Mouse (Mus musculus) cerebellum, postnatal 14 days (tissue): ENCODE measurements around the gene Btbd17.
A peak's percentile ranks its signal among the peaks of the same experiment; 100 is the strongest.

Source experiments
- DNase-seq, 2 experiments: peaks; one replicate each; pipeline ENCODE4 v3.0.0; 2021; ENCODE audit warnings: mixed read lengths in 2 of 2

Gene Btbd17

GRCm38 (mm10) chr11:114802540-114803267 is 7.0 kb upstream of the Btbd17 start:
- no peak for DNase-seq

GRCm38 (mm10) chr11:114801906-114802305 is 6.2 kb upstream of the Btbd17 start:
- DNase-seq: peak in 1 of 2 experiments; percentile 54

GRCm38 (mm10) chr11:114798624-114799023 is 2.9 kb upstream of the Btbd17 start, which contains the start of gene Gpr142:
Gene Gpr142, plus strand, starts transcription at chr11:114798924.
- no peak for DNase-seq

GRCm38 (mm10) chr11:114797981-114798380 is 2.2 kb upstream of the Btbd17 start:
- DNase-seq: no peak

- DNase-seq: no peak
Measured at GRCm38 (mm10) chr11:114797176-114797575, 1.4 kb upstream of the Btbd17 start.

GRCm38 (mm10) chr11:114795231-114795746 is 456 bp downstream of the Btbd17 start:
- DNase-seq: peak; percentile 95 to 98

GRCm38 (mm10) chr11:114794691-114795090 is 1.1 kb downstream of the Btbd17 start:
- no peak for DNase-seq

GRCm38 (mm10) chr11:114793868-114794545 is 1.7 kb downstream of the Btbd17 start:
- peak in 1 of 2 experiments; percentile 51 for DNase-seq

GRCm38 (mm10) chr11:114792931-114793494 is 2.7 kb downstream of the Btbd17 start:
- DNase-seq: peak in 1 of 2 experiments; percentile 34

- peak; percentile 69 to 79 for DNase-seq
Measured at GRCm38 (mm10) chr11:114791891-114792411, 3.8 kb downstream of the Btbd17 start.

- DNase-seq: peak in 1 of 2 experiments; percentile 46
Measured at GRCm38 (mm10) chr11:114791351-114791889, 4.3 kb downstream of the Btbd17 start.

- peak in 1 of 2 experiments; percentile 41 for DNase-seq
Measured at GRCm38 (mm10) chr11:114790841-114791240, 4.9 kb downstream of the Btbd17 start.

GRCm38 (mm10) chr11:114790171-114790570 is 5.6 kb downstream of the Btbd17 start:
- no peak for DNase-seq

- DNase-seq: no peak
Measured at GRCm38 (mm10) chr11:114789716-114790115, 6.0 kb downstream of the Btbd17 start.

- peak; percentile 93 to 96 for DNase-seq
Measured at GRCm38 (mm10) chr11:114789061-114789714, 6.6 kb downstream of the Btbd17 start.

- DNase-seq: peak in 1 of 2 experiments; percentile 28
Measured at GRCm38 (mm10) chr11:114787611-114788010, 8.1 kb downstream of the Btbd17 start.

GRCm38 (mm10) chr11:114786326-114786725 is 9.4 kb downstream of the Btbd17 start:
- DNase-seq: peak; percentile 37 to 39

- DNase-seq: peak in 1 of 2 experiments; percentile 32
Measured at GRCm38 (mm10) chr11:114785892-114786291, 9.9 kb downstream of the Btbd17 start.

GRCm38 (mm10) chr11:114780076-114780475 is 15.7 kb downstream of the Btbd17 start:
- no peak for DNase-seq

GRCm38 (mm10) chr11:114771896-114772295 is 23.8 kb downstream of the Btbd17 start:
- DNase-seq: no peak

- peak in 1 of 2 experiments; percentile 53 for DNase-seq
Measured at GRCm38 (mm10) chr11:114769911-114770310, 25.8 kb downstream of the Btbd17 start.
